ENCODE assay signal across 8 mouse cellular contexts in the genomic region with DNA sequence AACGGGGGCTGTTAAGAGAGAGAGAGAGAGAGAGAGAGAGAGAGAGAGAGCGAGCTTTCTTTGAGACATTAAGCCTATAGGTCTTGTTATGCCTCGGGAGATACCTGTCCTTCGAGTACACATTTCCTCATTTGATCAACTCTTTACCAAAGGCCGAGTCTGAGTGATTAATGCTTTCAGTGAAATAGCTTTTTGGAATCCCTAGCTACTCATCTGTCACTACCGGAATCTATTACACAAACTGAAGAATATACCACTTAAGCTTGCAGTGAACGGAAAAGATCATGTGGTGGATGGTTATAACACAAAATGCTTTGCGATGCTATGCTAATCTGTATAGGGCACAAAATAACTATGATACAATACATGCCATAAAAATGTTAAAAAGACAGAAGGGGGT. TPM values are rescaled to one million over a fixed set of nuclear protein-coding genes. Genes with fewer than 3 reads are reported as not detected.
DNase-seq lines count a peak whose midpoint lies in the region; ATAC-seq and TF ChIP-seq lines count a peak whose summit lies in the region.

No protein-coding gene starts in this region.

- no peaks in the 10 kb centered on the region for H3K9me3 ChIP-seq in heart, embryonic 11.5 days (replicated peaks; ENCODE audit: control insufficient read depth, low read length)
- no peaks in the 10 kb centered on the region for H3K9me3 ChIP-seq in forebrain, embryonic 13.5 days (replicated peaks)
- H3K9me3 ChIP-seq in liver, embryonic 13.5 days (replicated peaks), result no peaks in the 10 kb centered on the region

- H3K4me2 ChIP-seq in heart, embryonic 11.5 days, result peak overlapping the region; percentile 85
- H3K4me2 ChIP-seq in forebrain, embryonic 13.5 days, result peak overlapping the region; percentile 89
- H3K4me2 ChIP-seq in liver, embryonic 13.5 days, result peak overlapping the region; percentile 69

- peaks cover 55% of the 10 kb centered on the region for H3K79me2 ChIP-seq in C2C12 (ENCODE audit: control insufficient read depth, insufficient read depth)

- H3K27ac ChIP-seq in heart, embryonic 11.5 days (ENCODE audit: low read depth, low read length), result no peak overlapping the region
- H3K27ac ChIP-seq in forebrain, embryonic 13.5 days, result no peak overlapping the region; the same call in 1 of the 2 replicates
- peak overlapping the region; percentile 87 for H3K27ac ChIP-seq in liver, embryonic 13.5 days

- peak overlapping the region; percentile 89 for H3K4me3 ChIP-seq in heart, embryonic 11.5 days (ENCODE audit: low read depth, low read length)
- peak overlapping the region; percentile 86 for H3K4me3 ChIP-seq in C2C12 (ENCODE audit: insufficient read depth, poor library complexity, severe bottlenecking)
- H3K4me3 ChIP-seq in forebrain, embryonic 13.5 days, result peak overlapping the region; percentile 93
- H3K4me3 ChIP-seq in liver, embryonic 13.5 days (replicated peaks), result peak overlapping the region; percentile 98

- H3K27me3 ChIP-seq in heart, embryonic 11.5 days (ENCODE audit: control insufficient read depth, insufficient read depth, low read length), result no peaks in the 10 kb centered on the region
- H3K27me3 ChIP-seq in C2C12 (ENCODE audit: control insufficient read depth, insufficient read depth, insufficient read length), result no peaks in the 10 kb centered on the region
- H3K27me3 ChIP-seq in forebrain, embryonic 13.5 days, result no peaks in the 10 kb centered on the region
- no peaks in the 10 kb centered on the region for H3K27me3 ChIP-seq in liver, embryonic 13.5 days

- H3K9ac ChIP-seq in heart, embryonic 11.5 days (ENCODE audit: low read depth, low read length), result peak overlapping the region; percentile 97
- peak overlapping the region; percentile 97 for H3K9ac ChIP-seq in forebrain, embryonic 13.5 days
- peak overlapping the region; percentile 98 for H3K9ac ChIP-seq in liver, embryonic 13.5 days

- H3K36me3 ChIP-seq in heart, embryonic 11.5 days (ENCODE audit: control insufficient read depth, insufficient read depth, low read length), result no peaks in the 10 kb centered on the region
- peaks cover 18% of the 10 kb centered on the region for H3K36me3 ChIP-seq in C2C12 (ENCODE audit: control insufficient read depth, insufficient read depth)
- H3K36me3 ChIP-seq in forebrain, embryonic 13.5 days (ENCODE audit: poor library complexity, severe bottlenecking), result 0 out of 2 replicates have a peak, but pooled peaks cover under 1% of the 10 kb centered on the region
- H3K36me3 ChIP-seq in liver, embryonic 13.5 days, result peaks cover 7% of the 10 kb centered on the region

- WGBS in heart, embryonic 11.5 days (ENCODE audit: insufficient replicate concordance), result 20% methylated on average over 8 of the region's 8 CpGs
- WGBS in forebrain, embryonic 13.5 days, result 18% methylated on average over 8 of the region's 8 CpGs
- 3% methylated on average over 8 of the region's 8 CpGs for WGBS in liver, embryonic 13.5 days (ENCODE audit: insufficient replicate concordance)

- peaks cover 9% of the 10 kb centered on the region for H3K4me1 ChIP-seq in heart, embryonic 11.5 days (ENCODE audit: control insufficient read depth, insufficient read depth, low read length)
- peaks cover 27% of the 10 kb centered on the region for H3K4me1 ChIP-seq in forebrain, embryonic 13.5 days
- H3K4me1 ChIP-seq in liver, embryonic 13.5 days (replicated peaks), result peaks cover 32% of the 10 kb centered on the region

- no peak for DNase-seq in heart, adult 8-10 months (ENCODE audit: low spot score)
- no peak for DNase-seq in liver, embryonic 13.5 days
- DNase-seq in yolk sac, embryonic 10.5 days (ENCODE audit: low spot score), result no peak
- no peak for DNase-seq in adrenal gland, postnatal 14 days
- DNase-seq in urinary bladder, adult 2 months (ENCODE audit: low spot score), result no peak

- TF ChIP-seq CTCF in C2C12 (IDR thresholded peaks at IDR 0.05; ENCODE audit: control insufficient read depth, insufficient read depth, insufficient read length), result no peak

- H3ac ChIP-seq in C2C12 (ENCODE audit: control insufficient read depth, insufficient read length, low read depth), result peak overlapping the region; percentile 37

- peaks cover 46% of the 10 kb centered on the region for H3K79me3 ChIP-seq in C2C12 (ENCODE audit: low read depth)

- no peak for ATAC-seq in heart, embryonic 11.5 days (replicated peaks; ENCODE audit: insufficient number of reproducible peaks, low FRiP score, low TSS enrichment)
- ATAC-seq in forebrain, embryonic 13.5 days, result no peak
- ATAC-seq in liver, embryonic 13.5 days (ENCODE audit: low read depth), result no peak

TF ChIP-seq in C2C12, 6 proteins besides CTCF, POLR2A, EP300 and RAD21:
- TF ChIP-seq FOSL1 (IDR thresholded peaks at IDR 0.05; ENCODE audit: insufficient read depth, low read length, poor library complexity, severe bottlenecking), result no peak
- TF ChIP-seq USF1 (IDR thresholded peaks at IDR 0.05; ENCODE audit: low read depth), result no peak
- no peak for TF ChIP-seq CEBPB (IDR thresholded peaks at IDR 0.05; ENCODE audit: low read depth)
- no peak for TF ChIP-seq MYOG (IDR thresholded peaks at IDR 0.05; ENCODE audit: control insufficient read depth, extremely low read depth, insufficient read length)
- TF ChIP-seq MYOD1 (IDR thresholded peaks at IDR 0.05; ENCODE audit: control insufficient read depth, insufficient read length, low read depth), result no peak
- TF ChIP-seq MAX (IDR thresholded peaks at IDR 0.05), result no peak
TF ChIP-seq in C2C12: peak in this region for 0.

RNA-seq across cellular contexts. Expression of gene Nupl1, which starts 0.9 kb away (rescaled TPM):
- polyA plus RNA-seq in heart, embryonic 11.5 days (2014; fragmentation: Nextera tagmentation; extraction: Ambion mirVana), result 0.07 TPM in 1 of 2 replicates, not detected in the other
- total RNA-seq in heart, adult 8-10 months (2022), result under 1 TPM in 1 of 4 experiments, not detected in 3; 0.25 TPM
- not detected for polyA plus RNA-seq in C2C12 (2012; fragmentation: generic; extraction: Trizol)
- polyA plus RNA-seq in forebrain, embryonic 13.5 days (2015; fragmentation: Nextera tagmentation; extraction: Ambion mirVana), result 0.05 and 0.11 TPM in 2 replicates
- not detected in 2 replicates for polyA plus RNA-seq in liver, embryonic 13.5 days (2015; fragmentation: Nextera tagmentation; extraction: Ambion mirVana)
- not detected in 2 replicates for total RNA-seq in adrenal gland, postnatal 14 days (2021)
- polyA plus RNA-seq in urinary bladder, adult 2 months (2012; rRNA removed), result not detected in 2 replicates

RNA-seq across cellular contexts. Expression of gene Gm49336, which starts 0.9 kb away (rescaled TPM):
- polyA plus RNA-seq in heart, embryonic 11.5 days (2014; fragmentation: Nextera tagmentation; extraction: Ambion mirVana), result 50.6 and 55.3 TPM in 2 replicates
- 10 to 100 TPM; 25.0 to 32.1 (median 27.8) TPM for total RNA-seq in heart, adult 8-10 months (2022)
- 19.9 TPM for polyA plus RNA-seq in C2C12 (2012; fragmentation: generic; extraction: Trizol)
- 50.9 and 55.9 TPM in 2 replicates for polyA plus RNA-seq in forebrain, embryonic 13.5 days (2015; fragmentation: Nextera tagmentation; extraction: Ambion mirVana)
- 33.3 and 43.3 TPM in 2 replicates for polyA plus RNA-seq in liver, embryonic 13.5 days (2015; fragmentation: Nextera tagmentation; extraction: Ambion mirVana)
- total RNA-seq in adrenal gland, postnatal 14 days (2021), result 37.7 and 38.6 TPM in 2 replicates
- 23.6 and 26.1 TPM in 2 replicates for polyA plus RNA-seq in urinary bladder, adult 2 months (2012; rRNA removed)

RNA-seq across cellular contexts. Expression of gene Mtmr6, which starts 14.7 kb away (rescaled TPM):
- polyA plus RNA-seq in heart, embryonic 11.5 days (2014; fragmentation: Nextera tagmentation; extraction: Ambion mirVana), result 27.7 and 33.7 TPM in 2 replicates
- total RNA-seq in heart, adult 8-10 months (2022), result 10 to 100 TPM; 29.5 to 34.5 (median 31.6) TPM
- 10.0 TPM for polyA plus RNA-seq in C2C12 (2012; fragmentation: generic; extraction: Trizol)
- 54.7 and 60.7 TPM in 2 replicates for polyA plus RNA-seq in forebrain, embryonic 13.5 days (2015; fragmentation: Nextera tagmentation; extraction: Ambion mirVana)
- polyA plus RNA-seq in liver, embryonic 13.5 days (2015; fragmentation: Nextera tagmentation; extraction: Ambion mirVana), result 13.4 and 16.8 TPM in 2 replicates
- 39.1 and 46.0 TPM in 2 replicates for total RNA-seq in adrenal gland, postnatal 14 days (2021)
- polyA plus RNA-seq in urinary bladder, adult 2 months (2012; rRNA removed), result 48.9 and 53.3 TPM in 2 replicates

RNA-seq across cellular contexts. Expression of gene Atp8a2, which starts 53.4 kb away (rescaled TPM):
- polyA plus RNA-seq in heart, embryonic 11.5 days (2014; fragmentation: Nextera tagmentation; extraction: Ambion mirVana), result 6.8 and 7.8 TPM in 2 replicates
- 10 to 100 TPM in 1 of 4 experiments, 1 to 10 TPM in 3; 4.8 to 11.0 (median 9.3) TPM for total RNA-seq in heart, adult 8-10 months (2022)
- polyA plus RNA-seq in C2C12 (2012; fragmentation: generic; extraction: Trizol), result under 0.01 TPM
- 16.9 and 19.5 TPM in 2 replicates for polyA plus RNA-seq in forebrain, embryonic 13.5 days (2015; fragmentation: Nextera tagmentation; extraction: Ambion mirVana)
- polyA plus RNA-seq in liver, embryonic 13.5 days (2015; fragmentation: Nextera tagmentation; extraction: Ambion mirVana), result 1.8 and 2.4 TPM in 2 replicates
- 0.82 and 2.3 TPM in 2 replicates for total RNA-seq in adrenal gland, postnatal 14 days (2021)
- 1.4 and 2.6 TPM in 2 replicates for polyA plus RNA-seq in urinary bladder, adult 2 months (2012; rRNA removed)
